Mouse (Mus musculus) heart, postnatal 25 days (tissue): ENCODE data around the gene Il1r1. TPM values are rescaled to one million over a fixed set of nuclear protein-coding genes. Genes with fewer than 3 reads are reported as not detected.
"Not testable (repeated sequence)": the region's sequence is repeated elsewhere in the genome, so short reads cannot be mapped to it uniquely, and the experiment has no call there.

Source experiments
- DNase-seq: peaks from one replicate; pipeline ENCODE4 v3.0.0; 2022; ENCODE audit warnings: low spot score
- intact Hi-C: fragments of 180-260 bp; cut with DNase I; formaldehyde crosslinking; loops from one replicate; pipeline ENCODE4 v1.15.1; 2025
- total RNA-seq, 2 experiments: library from RNA; stranded (reverse); gene quantifications; 2 replicates each; pipeline ENCODE4 v1.2.3; 2021

The Il1r1 gene
- total RNA-seq, 2 experiments from 2014 or later: 6.0 to 6.1 TPM

DNA sequence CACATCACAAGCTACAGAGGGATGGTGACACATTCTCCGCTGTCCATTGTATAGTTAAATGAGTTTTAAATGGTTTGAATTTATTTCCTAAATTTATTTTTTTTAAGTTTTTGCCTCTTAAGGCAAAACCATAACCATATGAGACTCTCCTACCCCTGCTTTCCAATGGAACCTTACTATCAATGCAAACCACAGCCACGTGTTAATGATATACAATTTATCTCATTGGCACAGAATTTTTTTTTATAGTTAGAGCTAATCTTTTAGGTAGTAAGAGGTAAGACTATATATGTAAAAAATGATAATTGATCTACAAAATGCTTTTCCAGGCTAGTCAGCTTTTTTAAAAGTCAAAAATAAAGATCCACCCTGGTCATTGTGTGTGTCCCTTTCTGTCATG is 73.2 kb downstream of the Il1r1 start:
- intact Hi-C loops: no loop called here
- no peak for DNase-seq

DNA sequence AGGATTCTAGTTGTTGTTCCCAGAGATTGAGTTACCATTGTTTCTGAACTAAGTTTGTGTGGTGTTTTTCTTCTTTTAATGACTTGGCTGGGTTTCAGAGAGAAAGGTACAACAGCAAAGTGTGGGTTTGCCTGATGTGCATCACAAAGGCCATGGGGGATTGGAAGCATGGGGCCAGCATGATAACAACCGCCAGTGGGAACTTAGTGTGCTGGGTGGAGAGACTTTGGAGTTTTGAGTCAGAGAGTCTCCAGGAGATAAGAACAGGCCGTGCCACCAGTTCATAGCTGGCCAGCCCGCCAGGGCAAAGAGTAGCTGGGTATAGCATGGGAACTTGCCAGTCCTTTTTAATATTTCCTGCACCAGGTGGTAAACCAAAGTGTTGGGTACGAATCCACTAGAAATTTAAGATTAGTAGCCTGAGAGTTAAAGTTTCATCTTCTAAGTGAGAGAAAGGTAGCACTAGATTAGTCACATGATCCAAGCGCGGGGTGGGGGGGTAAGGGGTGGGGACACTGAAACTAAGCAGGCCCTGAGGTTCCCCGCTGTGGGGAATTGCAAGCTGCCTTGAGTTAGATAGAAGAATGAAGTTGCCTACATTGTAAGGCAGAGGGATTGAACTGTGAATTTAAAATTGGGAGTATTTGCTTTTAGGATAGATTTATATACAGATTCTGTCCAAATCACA is 78.4 kb downstream of the Il1r1 start:
- DNase-seq: no peak
- intact Hi-C loops: no loop called here

DNA sequence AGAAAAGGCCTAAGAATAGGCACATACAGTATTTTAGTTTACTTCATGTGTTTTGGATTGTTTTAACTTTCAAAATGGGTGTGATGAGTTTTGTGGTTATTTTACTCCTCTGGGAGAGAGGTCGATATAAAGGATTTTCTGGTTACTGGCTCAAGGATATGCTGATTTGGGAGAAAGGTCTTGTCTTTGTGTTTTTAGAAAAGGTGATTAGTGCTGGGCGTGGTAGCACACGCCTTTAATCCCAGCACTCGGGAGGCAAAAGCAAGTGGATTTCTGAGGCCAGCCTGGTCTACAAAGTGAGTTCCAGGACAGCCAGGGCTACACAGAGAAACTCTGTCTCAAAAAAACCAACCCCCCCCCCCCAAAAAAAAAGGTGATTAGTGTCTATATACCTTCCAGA is 79.4 kb downstream of the Il1r1 start:
- DNase-seq, intact Hi-C loops: not testable (repeated sequence)

DNA sequence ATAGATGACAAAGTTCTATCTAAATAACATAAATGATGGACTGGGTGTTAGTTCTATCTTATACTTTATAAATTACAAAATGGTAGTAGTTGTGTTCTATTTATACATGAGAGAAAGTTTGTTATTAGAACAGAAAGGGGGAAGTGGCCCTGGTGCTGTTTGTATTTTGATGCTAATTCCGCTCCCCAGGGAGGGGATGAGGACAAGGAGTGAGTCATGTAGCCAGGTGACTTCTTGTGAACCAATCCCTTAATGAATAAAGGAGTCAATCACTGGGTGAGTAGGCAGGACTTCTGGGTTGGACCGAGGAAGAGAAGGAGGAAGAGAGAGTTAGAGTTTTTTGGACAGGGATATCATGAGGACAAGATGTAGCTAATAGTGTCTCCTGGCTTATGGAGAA is 81.2 kb downstream of the Il1r1 start:
- intact Hi-C loops: no loop called here
- no peak for DNase-seq

DNA sequence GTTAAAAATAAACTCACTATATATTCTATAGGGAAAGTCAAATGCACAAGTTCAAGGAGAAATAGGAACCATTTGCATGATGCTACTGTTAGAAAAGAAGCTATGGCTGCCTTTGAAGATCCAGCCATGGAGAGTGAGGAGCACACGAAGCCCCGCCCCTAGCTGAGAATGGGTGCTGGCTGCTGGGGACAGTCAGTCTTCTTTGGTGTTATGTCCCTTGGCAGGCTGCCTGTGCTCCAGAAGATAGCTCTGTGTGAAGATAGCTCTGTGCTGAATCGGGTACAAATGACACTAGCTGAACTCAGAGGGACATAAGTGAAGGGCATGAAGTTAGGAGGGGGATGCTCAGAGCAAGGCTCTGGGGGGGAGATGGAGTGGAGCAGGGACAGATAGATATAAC is 86.2 kb downstream of the Il1r1 start:
- DNase-seq: no peak
- intact Hi-C loops: no loop called here

DNA sequence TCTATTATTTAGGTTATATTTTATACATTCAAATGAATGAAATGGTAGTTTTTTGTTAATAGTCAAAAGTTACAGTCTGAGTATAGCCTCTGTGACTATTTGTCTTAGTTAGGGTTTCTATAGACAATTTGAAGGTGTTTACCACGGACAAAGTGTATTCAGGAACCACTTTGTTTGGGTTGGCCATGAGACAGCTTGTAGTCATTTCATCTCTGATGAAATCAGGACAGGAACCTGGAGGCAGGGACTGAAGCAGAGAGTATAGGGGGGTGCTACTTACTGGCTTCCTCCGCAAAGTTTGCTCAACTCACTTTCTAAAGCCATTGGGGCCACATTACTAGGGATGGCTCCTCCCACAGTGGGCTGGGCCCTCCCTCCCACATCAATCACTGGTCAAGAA is 86.7 kb downstream of the Il1r1 start:
- no peak for DNase-seq
- intact Hi-C loops: no loop called here

DNA sequence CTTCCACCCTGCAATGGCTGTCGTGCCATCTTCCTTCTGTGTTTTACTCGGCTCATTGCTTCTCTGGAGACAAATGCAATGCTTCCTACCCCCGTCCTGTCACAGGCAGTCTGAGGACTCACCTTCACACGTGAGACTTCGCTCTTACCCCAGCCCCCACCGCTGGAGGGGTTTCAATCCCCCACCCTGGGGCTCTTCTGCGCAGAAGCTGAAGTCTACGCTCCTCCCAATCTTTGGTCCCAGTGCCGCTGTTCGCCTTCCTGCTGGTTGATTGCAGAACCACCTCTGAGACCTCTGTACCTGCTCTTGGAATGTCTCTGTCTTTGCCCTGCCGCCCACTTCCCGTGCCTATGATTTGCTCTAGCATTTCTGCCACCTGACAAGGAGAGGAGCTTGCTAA is 89.1 kb downstream of the Il1r1 start:
- DNase-seq: no peak
- intact Hi-C loops: no loop called here

DNA sequence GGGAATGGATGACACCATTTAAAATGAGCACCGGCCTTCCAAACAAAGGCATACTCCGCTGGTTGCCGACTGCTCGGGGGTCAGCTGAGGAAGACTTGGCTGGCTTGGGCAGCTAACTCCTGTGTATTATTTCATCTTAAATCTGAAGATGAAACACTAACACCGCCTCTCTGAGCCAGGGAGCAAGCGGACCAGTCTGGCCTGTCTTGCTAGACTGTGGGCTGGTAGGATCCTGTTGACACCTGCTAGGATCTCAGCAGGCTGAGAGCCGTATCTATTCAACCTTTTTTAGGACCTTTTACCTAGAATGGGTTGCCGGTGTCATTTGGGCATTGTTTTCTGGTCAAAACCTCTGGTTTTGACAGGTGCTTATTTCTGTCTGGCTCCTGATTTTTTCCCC is 92.8 kb downstream of the Il1r1 start:
- intact Hi-C loops: loop anchor here (5.0 kb wide), 1 partner anchor 40 kb away; no protein-coding TSS in a partner anchor
- no peak for DNase-seq

DNA sequence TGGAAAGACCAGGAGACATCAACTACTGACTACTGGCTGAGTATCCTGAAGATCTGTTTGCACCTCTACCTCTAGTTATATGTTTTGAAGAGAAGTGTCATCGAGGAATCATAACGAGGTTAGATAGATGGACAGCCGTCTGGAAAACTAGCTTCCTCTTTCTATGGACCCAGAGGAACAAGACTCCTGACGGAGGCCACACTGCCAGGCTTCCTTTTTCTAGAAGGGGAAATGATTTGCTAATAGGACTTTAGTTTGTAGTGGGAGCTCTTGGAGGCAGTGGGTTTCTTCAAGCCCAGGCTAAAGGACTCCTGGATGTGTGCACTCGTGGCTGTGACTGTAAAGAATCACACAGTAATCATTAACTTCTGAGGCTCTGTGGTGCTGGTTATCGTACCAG is 96.9 kb downstream of the Il1r1 start:
- DNase-seq: no peak
- intact Hi-C loops: no loop called here

DNA sequence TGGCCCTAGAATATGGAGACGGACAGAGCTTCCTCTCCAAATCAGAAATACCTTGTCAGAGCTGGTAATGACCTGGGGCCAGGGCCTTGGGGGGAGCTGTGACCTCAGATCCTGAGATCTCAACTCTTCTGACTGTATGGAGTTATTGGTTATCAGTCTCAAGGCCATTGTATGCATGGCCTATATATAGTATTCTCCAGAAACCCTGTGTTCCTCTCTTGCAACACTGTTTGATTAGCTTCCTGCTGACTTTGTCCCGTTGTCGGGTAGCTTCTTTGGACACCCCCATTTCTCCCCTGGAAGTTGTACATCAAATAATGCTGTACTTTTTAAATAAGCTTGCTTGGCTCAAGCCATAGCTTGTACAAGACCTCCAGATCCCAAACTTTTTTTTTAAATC is 97.7 kb downstream of the Il1r1 start:
- intact Hi-C loops: no loop called here
- no peak for DNase-seq

DNA sequence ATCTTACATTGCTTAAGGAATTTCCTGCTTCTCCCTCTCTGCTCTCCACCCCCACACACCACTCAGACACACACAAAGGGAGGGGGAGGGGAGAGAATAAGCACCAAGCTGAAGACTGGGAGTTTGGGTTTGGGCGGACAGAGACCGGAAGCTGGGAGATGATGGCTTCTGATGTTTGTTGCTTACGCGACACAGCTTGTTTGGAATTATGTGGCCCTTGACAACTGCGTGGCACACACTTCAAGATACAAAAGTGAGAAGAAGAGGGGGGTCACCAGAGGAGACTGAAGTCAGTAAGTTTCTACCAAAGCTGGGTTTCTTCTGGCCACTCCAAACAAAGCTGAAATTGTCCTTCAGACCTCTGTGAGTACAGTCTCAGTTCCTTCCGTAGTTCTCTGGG is 99.6 kb downstream of the Il1r1 start, which contains the start of gene Il1rl2:
Gene Il1rl2 (plus strand): TSS at position 154 of the 400 bp plus-strand sequence.
- DNase-seq: peak; percentile 15
- intact Hi-C loops: no loop called here

DNA sequence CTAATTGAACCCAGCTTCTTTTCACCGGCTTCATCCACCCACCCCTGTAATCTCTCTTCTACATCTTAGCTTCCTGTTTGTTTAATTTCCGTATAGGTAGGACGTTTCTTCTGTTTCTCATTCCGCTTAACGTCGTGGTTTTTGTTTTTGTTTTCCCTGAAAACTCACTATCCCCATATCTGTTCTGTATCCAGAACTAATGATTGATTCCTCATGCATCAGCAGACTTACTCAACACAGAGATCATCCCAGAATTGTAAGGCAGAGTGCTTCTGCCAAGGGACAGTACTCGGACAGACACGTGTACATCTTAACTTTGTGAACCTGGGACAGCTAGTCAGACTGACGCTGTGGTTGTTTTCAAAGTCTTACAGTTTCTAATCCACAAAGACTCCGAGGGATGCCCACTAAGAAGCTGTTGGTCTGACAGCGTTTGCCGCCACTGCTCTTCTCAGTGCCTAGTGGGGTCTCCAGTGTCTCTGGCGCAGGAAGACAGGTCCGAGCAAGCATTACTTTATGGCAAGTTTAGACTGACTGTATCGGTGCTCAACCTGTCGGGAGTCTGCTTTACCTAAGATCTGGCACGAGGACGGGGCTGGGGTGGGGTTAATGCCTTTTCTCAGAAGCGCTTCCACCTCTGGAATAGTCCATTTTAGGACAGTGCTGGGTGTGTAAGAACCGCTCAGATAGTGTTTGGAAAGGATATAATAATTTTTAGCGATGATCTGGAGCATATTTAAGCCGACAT is 100.2 kb downstream of the Il1r1 start:
- intact Hi-C loops: loop anchor here (5.0 kb wide), 1 partner anchor 58 kb away; no protein-coding TSS in a partner anchor

DNA sequence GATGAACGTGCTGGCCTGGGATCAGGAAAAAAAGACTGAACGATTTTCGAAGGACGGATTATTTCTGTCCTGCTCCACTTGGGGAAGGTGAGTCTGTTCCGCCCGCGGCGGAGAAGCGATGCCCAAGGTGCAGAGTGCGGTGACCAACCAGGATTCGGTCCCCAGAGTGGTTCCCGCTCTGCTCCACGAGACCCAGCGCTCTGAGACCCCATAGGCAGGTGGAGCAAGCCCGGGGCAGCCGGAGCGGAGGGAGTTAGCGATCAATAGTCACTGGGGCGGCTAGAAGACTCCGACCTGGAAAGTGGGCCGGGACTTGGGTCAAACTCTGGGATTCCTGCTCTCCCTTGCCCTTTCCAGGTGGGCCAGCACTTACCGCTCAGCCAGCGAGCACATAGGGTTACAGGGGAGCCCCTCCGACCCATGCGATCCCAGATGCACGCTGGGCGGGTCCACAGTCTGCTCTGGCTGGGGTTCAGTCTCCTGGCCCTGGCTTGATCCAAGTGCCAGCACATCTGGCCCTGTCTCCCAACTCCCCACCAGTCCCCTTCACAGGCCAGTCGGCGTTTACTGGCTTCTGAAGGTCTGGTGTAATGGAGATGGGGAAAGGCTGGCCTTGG is 100.9 kb downstream of the Il1r1 start:
- DNase-seq: no peak
- intact Hi-C loops: loop anchor here (5.0 kb wide), 1 partner anchor 59 kb away; no protein-coding TSS in a partner anchor

More for the DNA sequence above, 100.2 kb downstream of the Il1r1 start:
- DNase-seq: no peak

DNA sequence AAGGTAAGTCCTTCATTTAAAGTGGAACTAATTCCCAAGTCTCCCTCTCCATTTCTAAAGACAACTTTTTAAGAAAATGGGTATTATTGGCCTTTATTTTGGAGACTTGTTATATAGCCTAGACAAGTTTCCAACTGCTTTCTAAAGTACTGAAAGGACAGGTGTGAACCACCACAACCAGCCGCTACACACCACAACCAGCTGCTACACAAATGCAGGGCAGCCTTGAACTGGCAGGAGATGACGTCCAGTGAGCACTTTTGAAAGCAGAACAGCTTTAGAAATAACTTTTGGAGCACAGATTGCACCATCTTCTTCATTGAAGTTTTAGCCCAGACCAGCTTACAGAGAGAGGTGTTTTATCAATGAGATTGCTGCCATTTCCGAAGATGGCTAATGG is 102.7 kb downstream of the Il1r1 start:
- no peak for DNase-seq
- intact Hi-C loops: loop anchor here (5.0 kb wide), 1 partner anchor 60 kb away; no protein-coding TSS in a partner anchor

DNA sequence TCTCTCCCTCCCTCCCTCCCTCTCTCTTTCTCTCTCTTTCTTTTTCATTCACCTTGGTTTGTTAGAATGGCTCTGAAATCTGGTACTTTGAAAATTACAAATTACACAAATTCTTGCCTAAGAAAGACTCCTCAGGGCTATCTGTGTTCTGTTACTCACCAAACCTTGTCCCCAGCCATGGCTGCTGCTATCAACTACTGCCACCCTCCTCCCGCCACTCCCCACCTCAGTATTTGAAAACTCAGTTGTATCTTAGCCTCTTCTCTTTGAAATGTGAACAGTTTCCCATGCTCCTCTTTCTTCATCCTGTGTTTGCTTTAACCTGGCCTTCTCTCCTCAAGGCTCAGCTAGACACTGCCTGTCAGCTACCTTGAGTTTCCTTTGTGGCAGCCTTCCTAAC is 104.6 kb downstream of the Il1r1 start:
- DNase-seq: no peak
- intact Hi-C loops: loop anchor here (5.0 kb wide), 1 partner anchor 62 kb away; no protein-coding TSS in a partner anchor

DNA sequence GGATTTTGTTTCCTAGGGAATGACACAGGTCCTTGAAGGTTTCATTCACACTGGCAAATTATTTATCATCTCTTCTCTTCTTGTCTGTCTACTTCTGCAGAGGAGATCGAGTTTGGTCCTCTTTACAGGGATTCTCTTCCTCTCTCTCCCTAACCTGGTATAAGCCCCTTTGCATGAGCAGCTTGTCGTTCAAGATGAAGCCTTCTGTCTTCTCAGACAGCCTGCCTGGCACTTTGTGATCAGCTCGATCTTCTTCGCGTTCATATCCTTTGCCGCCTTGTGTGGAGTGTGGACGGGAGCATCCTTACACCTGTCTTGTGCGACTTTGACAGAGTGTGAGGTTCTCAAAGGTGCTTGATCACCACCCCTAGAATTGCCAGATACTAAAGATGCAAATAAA is 105.3 kb downstream of the Il1r1 start:
- no peak for DNase-seq
- intact Hi-C loops: no loop called here

DNA sequence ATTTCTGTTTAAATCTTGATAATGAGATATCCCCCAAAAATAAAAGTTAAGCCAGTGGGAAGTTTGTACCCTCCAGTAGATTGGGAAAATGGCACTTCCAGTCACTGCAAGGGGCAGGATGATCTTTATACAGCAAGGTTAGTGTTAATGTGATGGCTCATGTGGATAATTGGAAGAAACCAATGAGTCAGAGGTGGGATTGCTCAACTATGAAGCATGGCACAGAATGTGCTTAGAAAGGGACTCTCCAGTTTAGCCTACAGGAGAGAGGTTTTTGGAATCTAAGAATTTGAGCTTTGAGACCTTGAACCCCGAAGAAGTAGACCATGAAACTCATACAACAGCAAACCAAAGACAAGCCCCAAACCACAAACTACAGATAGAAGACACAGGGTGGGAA is 114.5 kb downstream of the Il1r1 start:
- DNase-seq: no peak
- intact Hi-C loops: no loop called here

DNA sequence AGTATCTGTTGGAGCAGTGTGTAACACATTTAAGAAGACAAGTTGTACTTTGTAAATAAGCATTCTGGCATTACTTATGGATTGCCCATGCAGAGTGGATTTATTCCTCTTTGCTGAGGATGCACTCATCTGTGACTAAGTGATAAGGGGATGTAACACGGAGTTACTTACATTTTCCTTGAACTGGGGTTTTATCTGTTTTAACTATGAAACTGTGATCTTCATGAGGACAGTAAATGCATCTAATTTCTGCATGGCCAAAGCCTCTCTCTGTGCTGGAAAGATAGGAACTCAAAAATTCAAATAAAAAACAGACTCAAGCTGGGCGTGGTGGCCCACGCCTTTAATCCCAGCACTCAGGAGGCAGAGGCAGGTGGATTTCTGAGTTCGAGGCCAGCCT is 115.2 kb downstream of the Il1r1 start:
- DNase-seq: no peak
- intact Hi-C loops: no loop called here

DNA sequence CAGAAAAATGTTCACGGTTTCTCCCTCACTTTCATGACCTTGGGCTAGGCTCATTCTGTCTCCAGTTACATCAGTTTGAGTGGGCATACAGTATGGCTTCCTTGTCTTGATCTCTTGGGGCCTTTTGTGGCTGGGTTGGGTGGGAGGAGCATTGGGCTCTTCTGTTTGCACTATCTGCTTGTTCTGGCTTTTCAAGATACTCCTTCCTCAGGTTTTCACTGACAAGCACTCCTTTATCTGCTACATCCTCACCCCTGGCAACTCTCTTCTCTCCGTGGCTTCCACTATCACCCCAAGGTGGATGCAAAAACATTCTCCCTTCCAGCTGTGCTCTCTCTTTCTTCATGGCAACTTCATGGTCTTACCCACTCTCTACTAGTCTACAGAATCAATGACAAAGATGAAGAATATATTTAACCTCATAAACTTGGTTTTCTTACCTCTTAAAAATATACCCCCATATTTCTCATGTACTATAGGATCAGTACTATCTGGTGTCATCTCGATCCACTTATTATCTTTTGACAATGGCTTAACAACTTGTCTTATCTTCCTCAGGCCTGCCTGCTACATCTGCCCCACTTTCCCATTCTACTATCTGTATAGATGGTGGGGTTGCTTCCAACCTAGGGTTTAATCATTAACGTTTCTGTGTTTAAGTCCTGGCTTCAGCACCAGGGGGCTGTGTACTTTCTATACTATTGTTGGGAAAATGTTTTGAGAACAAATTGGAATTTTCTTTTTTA is 127.5 kb downstream of the Il1r1 start:
- intact Hi-C loops: no loop called here
- DNase-seq: no peak

DNA sequence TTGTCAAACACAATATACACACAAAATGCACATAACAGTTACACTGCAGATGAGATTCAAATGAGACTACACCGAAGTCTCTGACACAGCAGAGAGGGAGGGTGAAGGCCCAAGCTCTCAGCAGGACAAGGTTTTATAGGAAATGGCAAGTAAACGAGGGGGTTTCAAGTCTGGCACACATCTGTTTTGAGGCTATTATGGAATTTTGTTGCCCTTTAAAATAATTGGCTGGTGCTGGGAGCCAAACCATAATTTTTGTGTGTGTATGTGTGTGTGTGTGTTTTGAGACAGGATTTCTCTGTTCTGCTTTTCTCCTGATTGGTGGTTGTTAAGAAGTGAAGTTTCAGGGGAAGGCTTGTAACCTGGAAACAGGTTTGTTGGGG is 128.0 kb downstream of the Il1r1 start:
- DNase-seq: no peak
- intact Hi-C loops: no loop called here
